Mouse (Mus musculus): ENCODE results near the gene 4933421I07Rik. TPM values are rescaled to one million over a fixed set of nuclear protein-coding genes. Genes with fewer than 3 reads are reported as not detected.

The 4933421I07Rik gene
- not detected in 2 replicates for total RNA-seq (2014; fragmentation: Nextera tagmentation)
- total RNA-seq (2017): 0.05 and 0.12 TPM in 2 replicates
- polyA plus RNA-seq (2012): not detected in 2 replicates

- Histone ChIP-seq H3K4me1 (ENCODE audit: insufficient read depth, low read depth, low read length) (no peaks in the 10 kb centered on the region), H3K4me3 (ENCODE audit: low read depth, low read length) (no peak within 1 kb of the TSS), H3K9me3 (replicated peaks) (peaks cover 7% of the 10 kb centered on the region), H3K36me3 (replicated peaks) (no peaks in the 10 kb centered on the region), H3K27me3 (ENCODE audit: insufficient read depth, low read length) (no peaks in the 10 kb centered on the region)
- TF ChIP-seq GATA2 (IDR thresholded peaks at IDR 0.05; ENCODE audit: borderline replicate concordance, low read depth, low read length) (no peak), POLR2AphosphoS5 (IDR thresholded peaks at IDR 0.05; ENCODE audit: insufficient replicate concordance, low read depth, low read length) (no peak), GATA1 (IDR thresholded peaks at IDR 0.05; ENCODE audit: borderline replicate concordance, low read length) (no peak), TAL1 (conservative IDR thresholded peaks at IDR 0.05; ENCODE audit: low read depth, low read length) (no peak)
- no peak for DNase-seq (ENCODE audit: low spot score)
- no peak for ATAC-seq (ENCODE audit: extremely low read depth, insufficient number of reproducible peaks, low FRiP score, poor library complexity, severe bottlenecking)
These were observed at the start of gene 4933421I07Rik for GRCm38 (mm10) chr7:42447850-42448249. Gene 4933421I07Rik, minus strand, starts transcription at chr7:42448120.

- no peak for TF ChIP-seq POLR2AphosphoS5 (IDR thresholded peaks at IDR 0.05; ENCODE audit: insufficient replicate concordance, low read depth, low read length)
- no peak for TF ChIP-seq TAL1 (conservative IDR thresholded peaks at IDR 0.05; ENCODE audit: low read depth, low read length)
- no peak for TF ChIP-seq GATA1 (IDR thresholded peaks at IDR 0.05; ENCODE audit: borderline replicate concordance, low read length)
- no peak for TF ChIP-seq GATA2 (IDR thresholded peaks at IDR 0.05; ENCODE audit: borderline replicate concordance, low read depth, low read length)
- TF ChIP-seq CTCF (IDR thresholded peaks at IDR 0.05; ENCODE audit: low read depth, low read length): no peak
- H3K27me3 ChIP-seq (ENCODE audit: insufficient read depth, low read length): no peaks in the 10 kb centered on the region
- H3K4me3 ChIP-seq (ENCODE audit: low read depth, low read length): no peak overlapping the region
- H3K9me3 ChIP-seq (replicated peaks): no peaks in the 10 kb centered on the region
- ATAC-seq (ENCODE audit: extremely low read depth, insufficient number of reproducible peaks, low FRiP score, poor library complexity, severe bottlenecking) (no peak), DNase-seq (ENCODE audit: low spot score) (no peak)
- peaks cover 36% of the 10 kb centered on the region for H3K36me3 ChIP-seq (replicated peaks)
- H3K4me1 ChIP-seq (ENCODE audit: insufficient read depth, low read depth, low read length): no peaks in the 10 kb centered on the region
These were observed 49.4 kb upstream of the 4933421I07Rik start for GRCm38 (mm10) chr7:42497356-42497755.

DNA sequence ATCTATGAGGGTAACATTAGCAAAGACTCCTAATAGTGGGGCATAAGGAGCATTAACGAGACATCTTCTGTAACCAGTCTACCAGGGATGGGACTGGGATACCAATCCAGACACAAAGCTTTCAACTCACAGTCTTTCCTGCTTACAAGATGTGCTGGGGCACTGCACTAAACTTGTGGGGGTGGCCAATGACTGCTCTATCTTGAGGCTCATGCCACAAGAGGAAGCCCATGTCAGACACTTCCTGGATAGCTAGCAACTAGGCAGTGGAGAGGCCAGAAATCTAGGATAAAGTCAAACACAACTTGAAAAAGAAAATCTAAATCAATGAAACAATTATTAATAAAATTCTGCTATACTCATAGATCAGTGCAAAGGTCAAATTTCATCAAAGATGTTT, 48.3 kb upstream of the 4933421I07Rik start:
- ATAC-seq (ENCODE audit: extremely low read depth, insufficient number of reproducible peaks, low FRiP score, poor library complexity, severe bottlenecking) (no peak), DNase-seq (ENCODE audit: low spot score) (no peak)
- Histone ChIP-seq H3K9me3 (replicated peaks) (no peaks in the 10 kb centered on the region), H3K4me3 (ENCODE audit: low read depth, low read length) (no peak overlapping the region), H3K36me3 (replicated peaks) (peaks cover 34% of the 10 kb centered on the region), H3K27me3 (ENCODE audit: insufficient read depth, low read length) (no peaks in the 10 kb centered on the region), H3K4me1 (ENCODE audit: insufficient read depth, low read depth, low read length) (no peaks in the 10 kb centered on the region)
- TF ChIP-seq TAL1 (conservative IDR thresholded peaks at IDR 0.05; ENCODE audit: low read depth, low read length) (no peak), POLR2AphosphoS5 (IDR thresholded peaks at IDR 0.05; ENCODE audit: insufficient replicate concordance, low read depth, low read length) (no peak), GATA1 (IDR thresholded peaks at IDR 0.05; ENCODE audit: borderline replicate concordance, low read length) (no peak), CTCF (IDR thresholded peaks at IDR 0.05; ENCODE audit: low read depth, low read length) (no peak), GATA2 (IDR thresholded peaks at IDR 0.05; ENCODE audit: borderline replicate concordance, low read depth, low read length) (no peak)

GRCm38 (mm10) chr7:42490859-42491258, 42.9 kb upstream of the 4933421I07Rik start:
- Histone ChIP-seq H3K27me3 (ENCODE audit: insufficient read depth, low read length) (no peaks in the 10 kb centered on the region), H3K36me3 (replicated peaks) (peaks cover 41% of the 10 kb centered on the region), H3K4me3 (ENCODE audit: low read depth, low read length) (no peak overlapping the region), H3K4me1 (ENCODE audit: insufficient read depth, low read depth, low read length) (no peaks in the 10 kb centered on the region), H3K9me3 (replicated peaks) (no peaks in the 10 kb centered on the region)
- TF ChIP-seq CTCF (IDR thresholded peaks at IDR 0.05; ENCODE audit: low read depth, low read length) (no peak), GATA1 (IDR thresholded peaks at IDR 0.05; ENCODE audit: borderline replicate concordance, low read length) (no peak), TAL1 (conservative IDR thresholded peaks at IDR 0.05; ENCODE audit: low read depth, low read length) (no peak), POLR2AphosphoS5 (IDR thresholded peaks at IDR 0.05; ENCODE audit: insufficient replicate concordance, low read depth, low read length) (no peak), GATA2 (IDR thresholded peaks at IDR 0.05; ENCODE audit: borderline replicate concordance, low read depth, low read length) (no peak)
- DNase-seq (ENCODE audit: low spot score) (no peak), ATAC-seq (ENCODE audit: extremely low read depth, insufficient number of reproducible peaks, low FRiP score, poor library complexity, severe bottlenecking) (no peak)

- Histone ChIP-seq H3K27me3 (ENCODE audit: insufficient read depth, low read length) (no peaks in the 10 kb centered on the region), H3K4me3 (ENCODE audit: low read depth, low read length) (no peak overlapping the region), H3K9me3 (replicated peaks) (no peaks in the 10 kb centered on the region), H3K36me3 (replicated peaks) (peaks cover 46% of the 10 kb centered on the region), H3K4me1 (ENCODE audit: insufficient read depth, low read depth, low read length) (no peaks in the 10 kb centered on the region)
- no peak for DNase-seq (ENCODE audit: low spot score)
- ATAC-seq (ENCODE audit: extremely low read depth, insufficient number of reproducible peaks, low FRiP score, poor library complexity, severe bottlenecking): no peak
- no peak for TF ChIP-seq CTCF (IDR thresholded peaks at IDR 0.05; ENCODE audit: low read depth, low read length)
- no peak for TF ChIP-seq GATA2 (IDR thresholded peaks at IDR 0.05; ENCODE audit: borderline replicate concordance, low read depth, low read length)
- TF ChIP-seq GATA1 (IDR thresholded peaks at IDR 0.05; ENCODE audit: borderline replicate concordance, low read length): no peak
- TF ChIP-seq TAL1 (conservative IDR thresholded peaks at IDR 0.05; ENCODE audit: low read depth, low read length): no peak
- no peak for TF ChIP-seq POLR2AphosphoS5 (IDR thresholded peaks at IDR 0.05; ENCODE audit: insufficient replicate concordance, low read depth, low read length)
These were observed 42.4 kb upstream of the 4933421I07Rik start for GRCm38 (mm10) chr7:42490358-42490757.

DNA sequence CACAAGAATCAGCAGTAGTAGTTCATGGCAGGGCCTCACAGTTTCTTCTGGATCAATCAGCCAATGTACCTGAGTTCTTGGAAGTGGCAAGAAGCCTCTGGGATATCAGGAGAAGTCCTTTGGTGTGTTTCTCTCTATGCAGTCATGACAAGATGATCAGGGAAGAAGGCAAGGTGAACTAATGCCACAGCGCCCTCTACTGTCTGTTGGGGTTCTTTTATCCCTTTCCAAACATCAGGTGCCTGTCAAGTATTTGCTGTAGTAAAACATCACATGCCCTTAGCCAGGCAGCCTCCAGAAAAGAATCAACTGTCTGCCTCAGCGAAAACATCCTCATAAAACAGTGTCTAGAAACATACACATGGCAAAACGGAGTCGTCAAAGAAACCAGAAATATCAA, 6.7 kb upstream of the 4933421I07Rik start:
- TF ChIP-seq CTCF (IDR thresholded peaks at IDR 0.05; ENCODE audit: low read depth, low read length): no peak
- TF ChIP-seq GATA1 (IDR thresholded peaks at IDR 0.05; ENCODE audit: borderline replicate concordance, low read length): no peak
- no peak for TF ChIP-seq GATA2 (IDR thresholded peaks at IDR 0.05; ENCODE audit: borderline replicate concordance, low read depth, low read length)
- TF ChIP-seq POLR2AphosphoS5 (IDR thresholded peaks at IDR 0.05; ENCODE audit: insufficient replicate concordance, low read depth, low read length): no peak
- TF ChIP-seq TAL1 (conservative IDR thresholded peaks at IDR 0.05; ENCODE audit: low read depth, low read length): no peak
- no peaks in the 10 kb centered on the region for H3K4me1 ChIP-seq (ENCODE audit: insufficient read depth, low read depth, low read length)
- no peaks in the 10 kb centered on the region for H3K27me3 ChIP-seq (ENCODE audit: insufficient read depth, low read length)
- H3K9me3 ChIP-seq (replicated peaks): peaks cover 6% of the 10 kb centered on the region; the same call in 1 of the 2 replicates
- DNase-seq (ENCODE audit: low spot score) (no peak), ATAC-seq (ENCODE audit: extremely low read depth, insufficient number of reproducible peaks, low FRiP score, poor library complexity, severe bottlenecking) (no peak)
- H3K4me3 ChIP-seq (ENCODE audit: low read depth, low read length): no peak overlapping the region
- no peaks in the 10 kb centered on the region for H3K36me3 ChIP-seq (replicated peaks)
